Mouse (Mus musculus) Patski (cell line): ENCODE measurements around the gene Pdzk1ip1. TPM values are rescaled to one million over a fixed set of nuclear protein-coding genes. Genes with fewer than 3 reads are reported as not detected.

Source experiments
- ATAC-seq: fragments of 100-300 bp; one replicate; pipeline ENCODE4 v1.8.0; 2021
- CTCF ChIA-PET: fragments of 350-600 bp; sonication (Branson Sonifier 250); formaldehyde crosslinking; loops from one replicate; lab custom pipeline; 2022; ENCODE audit warnings: inconsistent platforms; lab: Charles Lee
- POLR2A ChIA-PET: fragments of 350-600 bp; sonication (Branson Sonifier 250); formaldehyde crosslinking; loops from one replicate; lab custom pipeline; 2022; ENCODE audit warnings: antibody characterized with exemption, inconsistent platforms; lab: Charles Lee
- DNase-seq: peaks from one replicate; pipeline ENCODE4 v3.0.0-alpha.2; 2011; ENCODE audit warnings: low read depth, low spot score
- H3K27me3 ChIP-seq: fragments of 371-371 bp; one replicate; pipeline ENCODE4 v1.5.1; 2021
- CTCF ChIP-seq: fragments of 100-300 bp; IDR thresholded peaks from one replicate; pipeline ENCODE4 v1.5.1; 2021
- in situ Hi-C: fragments of 300-500 bp; cut with MboI; formaldehyde crosslinking; loops from 3 replicates; pipeline ENCODE4 v1.11.1; 2018; ENCODE audit warnings: low pct_unique_long_range_greater_than_20kb, mixed read lengths
- polyA plus RNA-seq: library from polyadenylated mRNA; unstranded; gene quantifications from one replicate; pipeline ENCODE4 v1.2.3, GENCODE M21; 2021

The Pdzk1ip1 gene
- polyA plus RNA-seq, 1 experiment from 2014 or later, result 142 TPM

DNA sequence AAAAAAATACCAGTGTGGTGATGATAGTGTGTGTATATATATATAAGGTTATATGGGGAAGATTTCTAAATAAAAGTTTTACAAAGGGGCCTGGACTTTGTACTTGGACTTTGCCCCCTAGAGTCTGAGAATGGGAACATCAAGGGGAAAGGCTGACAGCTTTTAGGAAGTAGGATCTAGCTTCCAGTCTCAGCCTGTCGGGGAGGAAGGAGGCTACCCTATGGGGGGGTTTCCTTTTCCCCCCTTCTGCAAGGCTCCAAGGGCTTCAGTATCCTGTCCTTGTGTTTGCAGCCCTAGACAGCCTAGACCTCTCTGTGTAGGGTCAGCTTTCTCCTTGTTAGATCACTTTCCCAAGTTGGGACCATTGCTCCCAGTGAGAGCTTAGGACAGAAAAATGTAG is 16.8 kb upstream of the Pdzk1ip1 start:
- ChIA-PET CTCF (interaction anchor here (2.4 kb wide), 1 partner anchor 14 kb away, joined by 10 read pairs; no protein-coding TSS in a partner anchor), POLR2A (no interaction called here)
- ATAC-seq, result no peak
- in situ Hi-C loops, result no loop called here
- DNase-seq, result no peak
- no peak for TF ChIP-seq CTCF
- no peaks in the 10 kb centered on the region for H3K27me3 ChIP-seq

DNA sequence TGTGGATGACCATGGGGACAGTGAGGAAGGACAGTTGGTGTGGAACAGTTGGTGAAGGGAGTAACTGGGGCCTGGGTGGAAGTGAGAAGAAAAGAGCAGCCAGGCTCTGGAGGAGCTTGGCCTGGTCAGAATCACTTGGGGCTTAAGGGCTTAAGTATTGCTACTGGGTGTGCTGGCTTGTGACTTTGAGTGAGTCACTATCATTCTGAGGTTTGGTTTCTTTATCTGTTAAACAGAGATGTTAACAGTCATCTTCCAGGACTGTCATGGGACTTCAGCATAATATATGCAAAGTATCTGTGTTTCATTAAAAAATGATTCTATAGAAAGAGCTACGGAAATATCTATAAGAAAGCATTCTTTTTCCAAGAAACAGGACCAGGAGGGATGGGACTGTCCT is 13.7 kb upstream of the Pdzk1ip1 start:
- ATAC-seq (peak; percentile 93), DNase-seq (no peak)
- ChIA-PET CTCF (interaction anchor here (1.7 kb wide), 1 partner anchor 11 kb away, joined by 8 read pairs; no protein-coding TSS in a partner anchor), POLR2A (interaction anchor here (0.6 kb wide), 1 partner anchor 972 kb away, joined by 4 read pairs; no protein-coding TSS in a partner anchor)
- TF ChIP-seq CTCF, result no peak
- H3K27me3 ChIP-seq, result no peaks in the 10 kb centered on the region
- in situ Hi-C loops, result no loop called here

DNA sequence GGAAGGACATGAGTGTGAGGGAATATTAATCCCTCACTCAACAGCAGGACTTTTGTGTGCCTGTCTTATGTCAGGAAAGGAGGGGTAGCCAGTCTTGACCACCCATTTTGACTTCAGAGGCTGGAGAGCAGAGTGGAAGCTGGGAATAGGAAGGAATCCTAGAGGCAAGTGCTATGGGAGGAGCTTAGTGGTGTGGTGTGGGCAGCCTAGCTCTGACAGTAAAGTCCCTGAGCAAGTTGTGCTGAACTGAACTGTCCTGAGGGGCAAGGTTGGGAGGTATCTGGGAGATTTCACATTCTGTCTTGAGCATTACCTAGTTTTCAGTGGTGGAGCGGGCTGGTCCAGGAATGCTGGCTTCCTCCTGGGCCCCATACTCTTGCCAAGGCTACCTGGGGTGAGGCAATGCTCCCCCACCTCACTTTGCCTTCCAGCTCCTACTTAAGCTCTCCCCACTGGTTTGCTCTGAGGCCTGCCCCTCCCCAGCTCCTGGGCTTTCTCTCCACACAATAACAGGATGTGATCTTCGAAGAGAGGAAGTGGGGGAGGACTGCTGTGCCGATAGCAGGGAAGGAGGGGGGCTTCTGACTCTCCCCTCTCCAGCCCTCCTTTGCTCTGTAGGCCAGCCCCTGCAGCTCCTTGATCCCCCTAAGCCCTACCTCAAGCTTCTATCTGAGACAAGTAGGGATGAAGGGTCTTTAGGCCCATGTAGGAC is 13.1 kb upstream of the Pdzk1ip1 start:
- no peak for TF ChIP-seq CTCF
- POLR2A ChIA-PET, result interaction anchor here (0.6 kb wide), 1 partner anchor 971 kb away, joined by 4 read pairs; no protein-coding TSS in a partner anchor
- in situ Hi-C loops, result no loop called here
- DNase-seq (no peak), ATAC-seq (peak; percentile 28)
- CTCF ChIA-PET, result interaction anchor here (1.7 kb wide), 1 partner anchor 10 kb away, joined by 8 read pairs; no protein-coding TSS in a partner anchor
- no peaks in the 10 kb centered on the region for H3K27me3 ChIP-seq

DNA sequence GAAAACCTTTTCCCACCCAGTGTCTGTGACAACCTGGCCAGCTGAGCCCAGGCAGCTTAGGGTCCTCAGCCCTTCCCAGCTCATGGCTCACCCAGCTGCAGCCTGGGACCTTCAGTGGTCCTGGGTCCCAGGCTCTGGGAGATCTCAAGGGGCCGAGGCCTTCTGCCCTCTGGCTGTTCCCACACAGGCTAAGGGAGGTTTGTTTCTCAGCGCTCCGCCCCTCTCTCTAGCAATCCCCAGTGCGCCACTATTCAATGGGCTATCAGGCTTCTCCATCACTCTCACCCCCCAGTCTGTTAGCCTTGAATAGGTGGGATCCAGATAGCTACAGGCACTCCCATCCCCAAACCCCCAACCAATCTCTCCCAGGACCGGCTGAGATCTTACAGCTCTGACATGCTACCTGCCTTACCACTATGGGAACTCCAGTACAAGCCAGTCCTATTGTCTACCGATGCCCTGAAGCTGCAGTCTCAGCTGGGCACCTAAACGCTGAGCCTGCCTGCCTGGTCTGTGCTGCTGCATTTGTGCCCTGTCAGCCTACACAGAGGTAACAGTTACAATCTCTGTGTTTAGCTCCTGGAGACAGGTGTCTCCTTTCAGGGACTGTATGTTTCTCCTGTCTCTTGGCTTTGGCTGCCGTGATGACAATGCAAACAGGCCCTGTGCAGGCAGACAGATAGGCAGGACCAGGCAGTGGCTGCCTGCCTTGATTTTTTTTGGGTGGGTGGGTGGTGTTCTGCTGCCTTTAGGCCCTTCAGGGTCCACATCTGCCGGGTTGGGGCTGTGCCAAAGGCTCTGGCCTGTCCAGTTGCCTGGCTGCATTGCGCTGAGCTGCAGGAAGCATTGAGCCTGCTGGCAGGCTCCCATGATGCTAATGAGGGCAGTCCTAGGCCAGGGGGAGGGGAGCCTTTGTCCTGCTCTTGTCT is 9.4 kb upstream of the Pdzk1ip1 start:
- no peak for TF ChIP-seq CTCF
- POLR2A ChIA-PET, result interaction anchor here (0.7 kb wide), 1 partner anchor 10 kb away, joined by 3 read pairs; no protein-coding TSS in a partner anchor
- in situ Hi-C loops, result no loop called here
- no peaks in the 10 kb centered on the region for H3K27me3 ChIP-seq
- CTCF ChIA-PET, result interaction anchor here (0.7 to 1.2 kb wide), 5 partner anchors 17 to 96 kb away, joined by 3 to 4 read pairs (median 3); no protein-coding TSS in a partner anchor
- DNase-seq (no peak), ATAC-seq (no peak)

DNA sequence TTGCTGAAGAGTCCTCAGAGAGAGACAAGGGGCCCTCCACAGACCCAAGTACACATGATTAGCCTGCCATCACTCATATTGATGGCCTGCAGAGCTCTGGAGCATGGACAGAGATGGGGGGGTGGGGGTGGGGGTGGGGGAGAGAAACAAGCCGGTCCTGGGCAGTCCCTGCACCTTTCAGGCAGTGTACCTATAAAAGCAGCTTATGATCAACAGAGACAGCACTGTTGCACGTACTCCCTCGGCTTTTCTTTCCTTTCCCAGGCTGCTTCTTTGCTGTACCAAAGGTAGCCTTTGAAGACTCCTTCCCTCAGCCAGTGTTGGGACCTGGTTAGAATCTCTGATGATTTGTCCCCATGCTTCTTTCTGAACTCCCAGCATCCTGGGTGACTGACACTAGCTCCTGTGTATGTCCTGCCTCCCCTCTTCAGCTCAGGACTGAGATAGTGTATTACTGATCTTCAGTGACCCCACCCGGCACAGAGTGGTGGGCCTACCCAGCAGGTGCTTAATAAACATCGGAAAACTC is 8.6 kb upstream of the Pdzk1ip1 start:
- ChIA-PET POLR2A (no interaction called here), CTCF (interaction anchor here (0.7 to 1.0 kb wide), 2 partner anchors 32 to 97 kb away, joined by 3 to 4 read pairs; no protein-coding TSS in a partner anchor)
- in situ Hi-C loops, result no loop called here
- no peak for TF ChIP-seq CTCF
- no peaks in the 10 kb centered on the region for H3K27me3 ChIP-seq
- DNase-seq (no peak), ATAC-seq (no peak)

DNA sequence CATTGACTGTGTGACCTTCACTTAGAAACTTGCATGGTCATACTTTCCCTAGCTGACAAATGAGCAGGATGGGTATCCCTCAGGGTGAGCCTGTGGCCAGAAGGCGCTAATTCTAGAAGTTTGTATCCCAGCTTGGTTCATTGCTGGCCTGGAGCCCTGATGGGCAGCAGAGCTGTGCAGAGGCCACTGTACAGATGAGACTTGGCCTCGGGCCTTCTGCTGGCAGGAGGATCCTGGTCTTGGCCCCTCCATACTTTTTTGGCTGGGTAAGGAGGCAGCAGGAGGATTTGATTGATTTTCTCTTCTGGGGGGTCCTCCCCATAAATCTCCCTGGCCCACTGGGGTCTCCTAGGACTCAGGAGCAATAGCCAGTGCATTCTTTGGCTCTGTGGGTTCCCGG is 5.5 kb upstream of the Pdzk1ip1 start:
- TF ChIP-seq CTCF, result no peak
- DNase-seq (no peak), ATAC-seq (no peak)
- H3K27me3 ChIP-seq, result no peaks in the 10 kb centered on the region
- in situ Hi-C loops, result no loop called here
- ChIA-PET POLR2A (no interaction called here), CTCF (interaction anchor here (6.8 kb wide), 1 partner anchor 37 kb away, joined by 45 read pairs; no protein-coding TSS in a partner anchor)

DNA sequence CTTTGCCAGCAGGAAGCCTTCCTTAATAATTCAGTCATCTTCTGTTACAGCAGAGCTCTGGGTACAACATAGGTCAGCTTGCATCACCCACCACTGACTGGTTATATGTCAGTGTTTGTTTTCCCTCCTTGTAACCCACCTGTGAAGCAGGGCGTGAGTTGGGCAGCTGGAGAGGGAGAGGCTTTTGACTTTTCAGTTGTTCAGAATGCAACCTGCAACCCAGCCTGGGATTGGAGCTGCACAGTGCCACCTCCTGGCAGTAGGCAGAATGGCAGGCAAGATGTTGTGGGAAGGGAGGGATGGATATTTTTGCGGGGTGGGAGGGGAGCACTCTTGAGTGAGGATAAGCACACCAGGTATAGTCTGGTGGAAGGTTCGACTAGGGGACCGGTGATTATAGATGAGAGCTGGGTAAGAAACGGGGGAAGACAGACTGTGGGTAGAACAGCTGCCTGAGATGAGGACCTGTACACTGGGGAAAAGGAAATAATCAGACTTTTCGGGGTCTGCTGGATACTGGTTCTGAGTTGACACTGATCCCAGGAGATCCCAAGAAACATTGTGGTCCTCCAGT is 2.9 kb upstream of the Pdzk1ip1 start:
- ChIA-PET POLR2A (no interaction called here), CTCF (interaction anchor here (0.7 to 6.8 kb wide), 19 partner anchors 9 to 104 kb away, joined by 3 to 45 read pairs (median 6); partner anchors contain the start of gene Stil)
- DNase-seq, result no peak
- H3K27me3 ChIP-seq, result no peaks in the 10 kb centered on the region
- ATAC-seq, result peak; percentile 32
- peak; percentile 91 for TF ChIP-seq CTCF
- in situ Hi-C loops, result no loop called here

DNA sequence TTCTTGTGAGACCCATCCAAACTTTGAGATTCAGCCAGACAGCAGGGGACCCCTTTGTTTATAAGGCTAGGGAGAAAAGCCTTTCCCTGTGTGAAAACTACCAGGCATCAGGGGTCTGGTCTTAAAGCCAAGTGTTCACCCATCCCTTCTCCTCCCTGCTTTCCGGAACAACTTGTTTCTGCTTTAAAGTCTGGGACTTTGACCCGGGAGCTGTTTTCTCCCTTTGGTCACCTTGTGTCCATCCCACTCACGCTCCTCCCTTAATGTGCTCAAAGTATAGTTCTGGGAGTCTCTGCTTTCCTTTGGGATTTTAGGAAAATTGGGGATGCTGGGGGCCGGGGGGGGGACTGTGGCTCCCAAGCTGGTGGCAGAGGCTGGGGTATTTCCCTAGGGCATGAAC is 2.3 kb upstream of the Pdzk1ip1 start:
- POLR2A ChIA-PET, result interaction anchor here (0.7 to 0.9 kb wide), 2 partner anchors 39 to 87 kb away, joined by 3 to 4 read pairs; no protein-coding TSS in a partner anchor

DNA sequence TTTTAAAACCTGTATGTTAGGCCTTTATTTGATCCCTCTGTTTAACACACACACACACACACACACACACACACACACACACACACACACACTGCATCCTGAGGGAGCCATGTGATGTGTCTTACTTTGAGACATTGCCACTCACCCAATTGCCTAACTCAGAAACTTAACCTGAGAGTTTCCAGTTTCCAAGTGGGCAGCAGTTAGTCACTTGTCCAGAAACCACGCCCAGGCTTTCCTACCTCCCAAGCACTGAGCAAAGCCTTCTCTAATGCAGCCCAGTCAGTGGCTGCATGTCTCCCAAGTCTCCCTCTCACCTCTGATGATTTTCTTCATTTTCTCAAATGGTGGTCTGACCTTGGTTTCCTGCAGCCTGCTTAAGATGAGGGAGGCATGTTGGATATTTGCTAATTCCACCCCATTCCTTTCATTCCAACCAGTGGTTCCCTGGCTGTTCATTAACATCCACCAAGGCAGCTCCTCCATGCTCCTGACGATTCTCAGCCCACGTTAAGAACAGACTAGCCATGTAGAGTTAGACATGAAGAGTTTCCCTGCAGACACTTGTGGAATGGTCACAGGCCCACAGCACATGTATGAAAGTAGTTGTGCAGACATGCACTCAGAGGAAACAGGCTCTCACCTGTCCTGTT is 1.6 kb upstream of the Pdzk1ip1 start:
- DNase-seq (no peak), ATAC-seq (peak; percentile 42)
- no peaks in the 10 kb centered on the region for H3K27me3 ChIP-seq
- POLR2A ChIA-PET, result interaction anchor here (0.7 to 0.9 kb wide), 3 partner anchors 40 to 187 kb away, joined by 3 to 4 read pairs (median 3); no protein-coding TSS in a partner anchor
- CTCF ChIA-PET, result interaction anchor here (1.0 to 6.8 kb wide), 9 partner anchors 8 to 87 kb away, joined by 3 to 45 read pairs (median 6); partner anchors contain the start of gene Stil
- in situ Hi-C loops, result no loop called here
- no peak for TF ChIP-seq CTCF

More for the DNA sequence above, 2.3 kb upstream of the Pdzk1ip1 start:
- H3K27me3 ChIP-seq, result no peaks in the 10 kb centered on the region
- in situ Hi-C loops, result no loop called here
- no peak for ATAC-seq
- CTCF ChIA-PET, result interaction anchor here (1.0 to 6.8 kb wide), 17 partner anchors 8 to 104 kb away, joined by 3 to 45 read pairs (median 6); partner anchors contain the start of gene Stil
- DNase-seq, result no peak
- TF ChIP-seq CTCF, result no peak
